Mouse (Mus musculus): ENCODE results near the gene Tmem132c. TPM values are rescaled to one million over a fixed set of nuclear protein-coding genes. Genes with fewer than 3 reads are reported as not detected.
A peak's percentile ranks its signal among the peaks of the same experiment; 100 is the strongest.

Tmem132c gene
- polyA plus RNA-seq (2016; fragmentation: Nextera tagmentation; extraction: Ambion mirVana) = 18.4 and 19.7 TPM in 2 replicates

DNA sequence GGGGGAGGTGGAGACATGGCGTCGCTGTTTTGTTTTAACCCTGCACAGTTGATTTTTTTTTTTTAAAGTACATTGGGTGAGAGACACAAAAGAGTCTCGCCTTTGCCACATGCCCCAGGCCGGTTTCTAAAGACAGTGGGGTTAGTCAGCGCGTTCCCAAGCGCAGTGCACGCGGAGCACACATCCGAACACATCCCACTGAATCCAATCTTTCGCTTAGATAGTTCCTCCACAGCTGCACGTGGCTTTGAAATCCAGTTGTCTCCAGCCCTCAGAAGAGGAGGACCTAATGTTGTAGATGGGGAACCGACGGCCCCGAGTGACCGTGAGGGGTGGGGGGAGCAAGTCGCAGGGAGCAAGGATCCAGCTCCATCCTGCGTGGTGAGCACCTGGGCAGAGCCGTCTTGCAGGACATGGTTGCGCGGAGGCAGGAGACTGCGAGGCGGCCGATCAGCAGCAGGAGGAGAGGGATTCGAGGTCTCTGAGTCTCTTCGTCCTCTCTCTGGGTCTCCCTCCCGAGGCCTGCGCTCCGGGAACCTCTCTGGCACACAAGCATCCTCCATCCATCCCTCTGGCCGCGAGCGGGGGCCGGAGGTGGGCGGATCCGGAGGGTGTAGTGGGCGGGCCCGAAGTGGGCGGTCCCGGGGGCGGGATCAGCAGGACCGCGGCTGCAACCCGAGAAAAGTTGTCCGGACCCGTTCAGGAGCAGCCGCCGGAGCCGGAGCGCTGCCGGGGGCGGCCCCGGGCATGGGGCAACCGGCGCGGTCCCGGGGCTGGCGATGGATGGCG, at the start of gene Tmem132c:
Gene Tmem132c, plus strand, starts transcription at position 673 of the 789 bp plus-strand sequence.
- peak within 1 kb of the TSS; percentile 64 for H3K9ac ChIP-seq (replicated peaks)
- peaks cover 27% of the 10 kb centered on the region for H3K4me1 ChIP-seq
- under 1% methylated on average over 55 of the region's 58 CpGs for WGBS
- H3K9me3 ChIP-seq = no peaks in the 10 kb centered on the region; the same call in 1 of the 2 replicates
- peak within 1 kb of the TSS; percentile 73 for H3K4me3 ChIP-seq
- peak; percentile 93 for ATAC-seq (ENCODE audit: low FRiP score, low read depth)
- H3K36me3 ChIP-seq = no peaks in the 10 kb centered on the region
- peaks cover 67% of the 10 kb centered on the region for H3K27me3 ChIP-seq
- H3K4me2 ChIP-seq (replicated peaks) = peak within 1 kb of the TSS; percentile 89
- H3K27ac ChIP-seq (replicated peaks) = peak within 1 kb of the TSS; percentile 49

DNA sequence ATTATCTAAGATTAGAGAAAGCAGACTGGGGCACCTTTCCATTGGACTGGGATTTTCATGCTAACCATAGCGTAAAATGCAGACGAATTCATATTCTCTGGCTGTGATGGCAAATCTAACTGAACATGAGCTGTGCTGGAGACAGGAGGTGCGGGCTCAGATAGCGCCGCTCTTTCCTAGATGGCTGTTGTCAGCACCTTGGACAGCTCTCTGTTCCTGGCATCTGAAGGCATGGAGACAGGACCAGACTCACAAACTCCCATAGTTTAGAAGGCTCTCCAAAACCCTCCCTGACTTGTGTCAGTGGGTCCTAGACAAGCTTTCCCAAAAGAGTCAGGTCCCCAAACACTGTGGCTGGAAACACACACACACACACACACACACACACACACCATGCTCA, 49.7 kb upstream of the Tmem132c start:
- Histone ChIP-seq H3K9ac (replicated peaks) (no peak overlapping the region), H3K4me2 (replicated peaks) (no peak overlapping the region), H3K36me3 (no peaks in the 10 kb centered on the region), H3K27ac (replicated peaks) (no peak overlapping the region), H3K9me3 (no peaks in the 10 kb centered on the region), H3K27me3 (no peaks in the 10 kb centered on the region), H3K4me1 (no peaks in the 10 kb centered on the region), H3K4me3 (no peak overlapping the region)
- no peak for ATAC-seq (ENCODE audit: low FRiP score, low read depth)
- 39% methylated on average over 5 of the region's 5 CpGs for WGBS

- Histone ChIP-seq H3K4me2 (replicated peaks) (no peak overlapping the region), H3K4me1 (no peaks in the 10 kb centered on the region), H3K9me3 (no peaks in the 10 kb centered on the region), H3K27me3 (no peaks in the 10 kb centered on the region), H3K36me3 (no peaks in the 10 kb centered on the region), H3K27ac (replicated peaks) (no peak overlapping the region), H3K9ac (replicated peaks) (no peak overlapping the region), H3K4me3 (no peak overlapping the region)
- WGBS = 67% methylated on average over 4 of the region's 4 CpGs
- no peak for ATAC-seq (ENCODE audit: low FRiP score, low read depth)
Observed at GRCm38 (mm10) chr5:127198850-127199249, 42.8 kb upstream of the Tmem132c start.

- WGBS = 85% methylated on average over 8 of the region's 8 CpGs
- Histone ChIP-seq H3K9me3 (peaks cover 7% of the 10 kb centered on the region; the same call in 1 of the 2 replicates), H3K9ac (replicated peaks) (no peak overlapping the region), H3K27ac (replicated peaks) (no peak overlapping the region), H3K27me3 (no peaks in the 10 kb centered on the region), H3K36me3 (no peaks in the 10 kb centered on the region), H3K4me3 (no peak overlapping the region), H3K4me1 (no peaks in the 10 kb centered on the region), H3K4me2 (replicated peaks) (no peak overlapping the region)
- ATAC-seq (ENCODE audit: low FRiP score, low read depth) = no peak
Observed at GRCm38 (mm10) chr5:127204881-127205280, 36.7 kb upstream of the Tmem132c start.

- Histone ChIP-seq H3K9me3 (no peaks in the 10 kb centered on the region; the same call in 1 of the 2 replicates), H3K27ac (replicated peaks) (no peak overlapping the region), H3K9ac (replicated peaks) (no peak overlapping the region), H3K27me3 (peaks cover 25% of the 10 kb centered on the region; the same call in 1 of the 2 replicates), H3K36me3 (no peaks in the 10 kb centered on the region), H3K4me1 (peaks cover 10% of the 10 kb centered on the region; the same call in 1 of the 2 replicates), H3K4me2 (replicated peaks) (peak overlapping the region; percentile 16), H3K4me3 (no peak overlapping the region)
- ATAC-seq (ENCODE audit: low FRiP score, low read depth) = no peak
- 15% methylated on average over 3 of the region's 3 CpGs for WGBS
Observed at GRCm38 (mm10) chr5:127216389-127216788, 25.2 kb upstream of the Tmem132c start.

DNA sequence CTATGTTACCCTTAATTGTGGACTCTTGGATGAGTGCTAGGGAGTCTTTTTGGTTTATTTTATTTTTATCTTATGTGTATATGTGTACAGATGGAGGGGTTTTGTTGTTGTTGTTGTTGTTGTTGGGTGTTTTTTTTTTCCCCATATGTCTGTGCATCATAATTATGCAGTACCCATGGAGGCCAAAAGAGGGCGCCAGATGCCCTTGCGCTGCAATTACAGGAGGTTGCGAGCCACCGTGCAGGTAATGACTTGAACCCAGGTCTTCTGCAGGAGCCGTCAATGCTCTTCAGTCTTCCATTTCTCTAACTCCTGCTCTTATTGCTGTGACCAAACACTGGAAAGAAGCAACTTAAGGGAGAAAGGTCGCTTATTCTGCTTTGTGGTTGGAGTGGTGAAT, 23.9 kb upstream of the Tmem132c start:
- WGBS = 70% methylated on average over 6 of the region's 6 CpGs
- Histone ChIP-seq H3K9ac (replicated peaks) (no peak overlapping the region), H3K27me3 (peaks cover 18% of the 10 kb centered on the region; the same call in 1 of the 2 replicates), H3K4me2 (replicated peaks) (no peak overlapping the region), H3K4me3 (no peak overlapping the region), H3K36me3 (no peaks in the 10 kb centered on the region), H3K9me3 (no peaks in the 10 kb centered on the region; the same call in 1 of the 2 replicates), H3K27ac (replicated peaks) (no peak overlapping the region), H3K4me1 (peaks cover 6% of the 10 kb centered on the region; the same call in 1 of the 2 replicates)
- no peak for ATAC-seq (ENCODE audit: low FRiP score, low read depth)

- H3K36me3 ChIP-seq = no peaks in the 10 kb centered on the region
- H3K27me3 ChIP-seq = peaks cover 24% of the 10 kb centered on the region
- peak overlapping the region; percentile 34; the same call in 1 of the 2 replicates for H3K9ac ChIP-seq (replicated peaks)
- H3K4me3 ChIP-seq = peak overlapping the region; percentile 29
- H3K4me2 ChIP-seq (replicated peaks) = peak overlapping the region; percentile 58
- WGBS = 2% methylated on average over 14 of the region's 14 CpGs
- no peak overlapping the region for H3K27ac ChIP-seq (replicated peaks)
- H3K9me3 ChIP-seq = no peaks in the 10 kb centered on the region
- H3K4me1 ChIP-seq = peaks cover 15% of the 10 kb centered on the region
- peak; percentile 73 for ATAC-seq (ENCODE audit: low FRiP score, low read depth)
Observed at GRCm38 (mm10) chr5:127227929-127228595, 13.5 kb upstream of the Tmem132c start.

DNA sequence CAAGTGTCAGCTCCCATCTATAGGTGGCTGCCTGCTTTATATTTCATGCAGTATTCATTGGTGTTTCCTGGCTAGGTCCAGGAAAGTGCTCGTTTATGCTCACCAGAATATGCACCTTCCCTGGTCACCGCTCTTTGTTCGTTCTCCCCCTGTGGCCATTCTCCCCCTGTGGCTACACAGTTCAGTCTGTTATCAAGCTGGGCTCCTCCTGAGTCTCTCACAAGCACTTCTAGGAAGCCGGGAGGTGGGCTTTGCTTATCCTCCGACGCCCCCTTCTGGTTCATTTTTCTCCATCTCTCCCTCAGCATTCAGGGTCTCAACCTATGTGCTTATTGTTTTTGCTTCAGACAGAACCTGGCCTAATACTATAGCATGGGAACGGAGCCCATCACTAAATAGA, 6.9 kb upstream of the Tmem132c start:
- peak overlapping the region; percentile 5; the same call in 1 of the 2 replicates for H3K4me3 ChIP-seq
- H3K27me3 ChIP-seq = peaks cover 39% of the 10 kb centered on the region
- peaks cover 12% of the 10 kb centered on the region for H3K4me1 ChIP-seq
- WGBS = 1% methylated on average over 7 of the region's 7 CpGs
- peak; percentile 81 for ATAC-seq (ENCODE audit: low FRiP score, low read depth)
- H3K9me3 ChIP-seq = no peaks in the 10 kb centered on the region; the same call in 1 of the 2 replicates
- H3K9ac ChIP-seq (replicated peaks) = peak overlapping the region; percentile 28; the same call in 1 of the 2 replicates
- no peaks in the 10 kb centered on the region for H3K36me3 ChIP-seq
- H3K4me2 ChIP-seq (replicated peaks) = peak overlapping the region; percentile 35
- peak overlapping the region; percentile 42; the same call in 1 of the 2 replicates for H3K27ac ChIP-seq (replicated peaks)

DNA sequence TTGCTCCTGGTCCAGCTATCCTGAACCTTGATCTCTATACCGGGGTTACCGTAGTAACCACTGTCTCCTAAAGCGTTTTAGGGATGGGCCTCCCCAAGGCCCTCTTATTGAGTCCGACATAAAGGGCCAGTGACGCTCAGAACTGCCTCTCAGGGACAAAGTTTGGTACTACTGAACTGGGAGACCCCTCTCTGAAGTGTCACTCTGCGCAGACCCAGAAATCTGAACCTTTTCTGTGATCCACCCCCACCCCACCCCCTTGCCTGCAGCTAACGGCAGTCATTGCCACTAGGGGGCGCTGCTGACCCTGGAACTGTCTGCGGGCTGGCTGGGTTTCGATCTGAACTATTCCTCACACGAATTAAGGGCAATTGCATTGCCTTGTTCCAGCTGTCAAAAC, 6.4 kb upstream of the Tmem132c start:
- H3K27ac ChIP-seq (replicated peaks) = peak overlapping the region; percentile 22; the same call in 1 of the 2 replicates
- ATAC-seq (ENCODE audit: low FRiP score, low read depth) = peak; percentile 72
- H3K9me3 ChIP-seq = no peaks in the 10 kb centered on the region; the same call in 1 of the 2 replicates
- H3K27me3 ChIP-seq = peaks cover 35% of the 10 kb centered on the region
- H3K9ac ChIP-seq (replicated peaks) = no peak overlapping the region
- H3K36me3 ChIP-seq = no peaks in the 10 kb centered on the region
- no peak overlapping the region for H3K4me3 ChIP-seq
- H3K4me2 ChIP-seq (replicated peaks) = peak overlapping the region; percentile 35
- H3K4me1 ChIP-seq = peaks cover 12% of the 10 kb centered on the region
- WGBS = 3% methylated on average over 11 of the region's 11 CpGs

GRCm38 (mm10) chr5:127239706-127240105, 1.9 kb upstream of the Tmem132c start:
- no peak overlapping the region for H3K4me2 ChIP-seq (replicated peaks)
- no peak overlapping the region for H3K4me3 ChIP-seq
- no peak for ATAC-seq (ENCODE audit: low FRiP score, low read depth)
- peaks cover 34% of the 10 kb centered on the region for H3K4me1 ChIP-seq
- H3K9ac ChIP-seq (replicated peaks) = no peak overlapping the region
- H3K36me3 ChIP-seq = no peaks in the 10 kb centered on the region
- peaks cover 71% of the 10 kb centered on the region for H3K27me3 ChIP-seq
- WGBS = 46% methylated on average over 7 of the region's 7 CpGs
- H3K9me3 ChIP-seq = no peaks in the 10 kb centered on the region; the same call in 1 of the 2 replicates
- H3K27ac ChIP-seq (replicated peaks) = no peak overlapping the region

DNA sequence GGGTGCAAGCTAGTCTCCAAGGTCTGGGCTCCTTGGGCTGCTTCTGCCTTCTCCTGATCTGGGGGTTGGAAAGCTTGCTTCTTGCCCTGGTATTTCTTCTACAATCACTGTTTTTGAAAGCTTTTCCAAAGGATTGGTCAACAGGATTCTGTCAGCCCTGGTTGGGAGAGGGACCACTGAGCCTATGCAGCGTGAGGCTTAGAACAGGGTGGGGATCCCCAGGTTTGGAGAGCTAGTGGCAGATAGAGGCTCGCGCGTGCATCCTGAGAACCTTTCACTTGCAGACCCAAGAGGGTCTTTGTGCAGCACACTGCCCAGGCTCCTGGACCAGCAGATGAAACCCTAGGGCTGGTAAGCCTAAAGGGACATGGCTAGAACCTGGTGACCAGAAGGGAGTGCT, 962 bp upstream of the Tmem132c start:
- Histone ChIP-seq H3K9ac (replicated peaks) (no peak overlapping the region), H3K36me3 (no peaks in the 10 kb centered on the region), H3K9me3 (no peaks in the 10 kb centered on the region; the same call in 1 of the 2 replicates), H3K4me3 (peak overlapping the region; percentile 73; the same call in 1 of the 2 replicates), H3K4me2 (replicated peaks) (peak overlapping the region; percentile 89), H3K4me1 (peaks cover 27% of the 10 kb centered on the region), H3K27me3 (peaks cover 74% of the 10 kb centered on the region), H3K27ac (replicated peaks) (no peak overlapping the region)
- 18% methylated on average over 4 of the region's 4 CpGs for WGBS
- no peak for ATAC-seq (ENCODE audit: low FRiP score, low read depth)
